Mouse (Mus musculus) cortical plate, adult 2 months (tissue): Measurements from ENCODE around the gene Rbms1.

ENCODE experiments used
- CTCF ChIP-seq: fragments of 200-500 bp; IDR thresholded peaks from 2 replicates; pipeline ENCODE4 v1.5.1; 2011; ENCODE audit warnings: mild to moderate bottlenecking, control low read depth, low read length; ENCODE audit not compliant: insufficient read depth; ENCODE audit errors: extremely low read depth
- POLR2A ChIP-seq: fragments of 200-500 bp; IDR thresholded peaks from 2 replicates; pipeline ENCODE4 v1.6.1; 2011; ENCODE audit warnings: mild to moderate bottlenecking, low read length, control low read depth; ENCODE audit not compliant: insufficient read depth; ENCODE audit errors: extremely low read depth

GRCm38 (mm10) chr2:61012249-61012828 lies 49.3 kb upstream of the Rbms1 start:
- TF ChIP-seq CTCF = no peak
- no peak for TF ChIP-seq POLR2A
